Mouse (Mus musculus): ENCODE measurements around the gene Fam19a1.

- TF ChIP-seq CTCF (IDR thresholded peaks at IDR 0.05; ENCODE audit: control insufficient read depth, insufficient read depth, low read length) (no peak), POLR2A (IDR thresholded peaks at IDR 0.05; ENCODE audit: borderline replicate concordance, control insufficient read depth, low read depth, low read length) (no peak)
These were observed 155.8 kb downstream of the Fam19a1 start for GRCm38 (mm10) chr6:96268788-96269187.

Data from bone marrow, adult 2 months (tissue).